8 mouse cellular contexts compared by ENCODE assay signal in the genomic region with DNA sequence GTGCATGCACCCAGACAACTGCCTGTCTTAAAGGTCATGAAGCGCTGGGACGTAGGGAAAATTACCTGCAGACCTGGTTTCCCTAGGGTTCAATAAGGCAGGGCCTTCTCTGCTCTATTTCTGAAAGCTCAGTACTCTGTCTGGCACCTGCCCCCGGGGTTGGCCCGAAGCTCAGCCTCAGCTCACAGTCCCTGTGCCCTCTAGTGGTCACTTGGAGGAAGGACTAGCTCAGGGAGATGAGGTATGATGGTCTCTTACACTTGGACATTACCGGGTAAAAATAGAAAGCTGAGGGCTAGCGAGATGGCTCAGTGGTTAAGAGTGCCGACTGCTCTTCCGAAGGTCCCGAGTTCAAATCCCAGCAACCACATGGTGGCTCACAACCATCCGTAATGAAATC. TPM values are rescaled to one million over a fixed set of nuclear protein-coding genes. Genes with fewer than 3 reads are reported as not detected.
DNase-seq lines count a peak whose midpoint lies in the region; ATAC-seq and TF ChIP-seq lines count a peak whose summit lies in the region.

No protein-coding gene starts in this region.

- H3K9me3 ChIP-seq in G1E (replicated peaks): no peaks in the 10 kb centered on the region
- H3K9me3 ChIP-seq in forebrain, postnatal 0 days (ENCODE audit: low read length): no peaks in the 10 kb centered on the region

- peak; percentile 53 for DNase-seq in G1E (ENCODE audit: low spot score)
- peak; percentile 82 for DNase-seq in cerebellum, adult 11-12 months
- peak; percentile 57 for DNase-seq in forebrain, postnatal 0 days
- peak; percentile 80 for DNase-seq in heart, postnatal 4 days
- peak; percentile 38 to 46 for DNase-seq in layer of hippocampus, adult 8-10 months (ENCODE audit: low spot score in 2 of 2)
- DNase-seq in lung, postnatal 10 days: peak; percentile 82
- peak; percentile 56 for DNase-seq in ovary, postnatal 14 days (ENCODE audit: low spot score)
- DNase-seq in thymus, postnatal 14 days: peak; percentile 81

- WGBS in forebrain, postnatal 0 days: 16% methylated on average over 10 of the region's 10 CpGs

- H3K4me2 ChIP-seq in forebrain, postnatal 0 days (ENCODE audit: low read depth): no peak overlapping the region

- H3K27ac ChIP-seq in forebrain, postnatal 0 days (ENCODE audit: low read depth, low read length): no peak overlapping the region; the same call in 1 of the 2 replicates

- peaks cover 45% of the 10 kb centered on the region for H3K27me3 ChIP-seq in G1E (ENCODE audit: insufficient read depth, low read length)
- H3K27me3 ChIP-seq in forebrain, postnatal 0 days (ENCODE audit: insufficient read depth, low read length): no peaks in the 10 kb centered on the region

- ATAC-seq in G1E (ENCODE audit: extremely low read depth, insufficient number of reproducible peaks, low FRiP score, poor library complexity, severe bottlenecking): peak; percentile 70; the same call in 1 of the 2 replicates
- ATAC-seq in forebrain, postnatal 0 days: peak; percentile 74

- no peaks in the 10 kb centered on the region for H3K36me3 ChIP-seq in G1E (replicated peaks)
- H3K36me3 ChIP-seq in forebrain, postnatal 0 days (ENCODE audit: insufficient read depth): no peaks in the 10 kb centered on the region

- no peak overlapping the region for H3K9ac ChIP-seq in forebrain, postnatal 0 days

- no peak overlapping the region for H3K4me3 ChIP-seq in G1E (ENCODE audit: low read depth, low read length)
- no peak overlapping the region for H3K4me3 ChIP-seq in forebrain, postnatal 0 days (ENCODE audit: low read depth, low read length)

- TF ChIP-seq CTCF in G1E (IDR thresholded peaks at IDR 0.05; ENCODE audit: low read depth, low read length): peak; percentile 68
- peak; percentile 81 for TF ChIP-seq CTCF in forebrain, postnatal 0 days (IDR thresholded peaks at IDR 0.05; ENCODE audit: low read depth)

- H3K4me1 ChIP-seq in G1E (ENCODE audit: insufficient read depth, low read depth, low read length): peaks cover 12% of the 10 kb centered on the region
- H3K4me1 ChIP-seq in forebrain, postnatal 0 days (ENCODE audit: insufficient read depth): no peaks in the 10 kb centered on the region

RNA-seq across cellular contexts. Expression of a gene that starts 23.0 kb away (rescaled TPM):
- total RNA-seq in G1E (2014; fragmentation: Nextera tagmentation): 234 and 362 TPM in 2 replicates
- total RNA-seq in G1E (2017): 132 and 150 TPM in 2 replicates
- 25.9 and 26.9 TPM in 2 replicates for polyA plus RNA-seq in G1E (2012)
- 119 and 200 TPM in 2 replicates for total RNA-seq in forebrain, postnatal 0 days (2014; rRNA removed)
- polyA plus RNA-seq in forebrain, postnatal 0 days (2015; fragmentation: Nextera tagmentation; extraction: Ambion mirVana): 14.5 and 18.9 TPM in 2 replicates
- total RNA-seq in heart, postnatal 4 days (2021): 10 to 100 TPM; 93.2 to 93.6 TPM
- total RNA-seq in layer of hippocampus, adult 8-10 months (2022): 100 to 1,000 TPM; 150 to 185 (median 163) TPM
